Mouse (Mus musculus) kidney, adult 11 months (tissue): Measurements from ENCODE around the gene 2900026A02Rik.

Experiments
- DNase-seq: peaks from one replicate; pipeline ENCODE4 v3.0.0; 2022

2900026A02Rik gene

GRCm38 (mm10) chr5:113221147-113221865, at the start of gene 2900026A02Rik:
Gene 2900026A02Rik (minus strand): TSS chr5:113221236.
- DNase-seq, result peak; percentile 78

GRCm38 (mm10) chr5:113270043-113270442, 49.0 kb upstream of the 2900026A02Rik start:
- DNase-seq, result no peak

- no peak for DNase-seq
Observed at GRCm38 (mm10) chr5:113268246-113268645, 47.2 kb upstream of the 2900026A02Rik start.

GRCm38 (mm10) chr5:113265637-113266036, 44.6 kb upstream of the 2900026A02Rik start:
- DNase-seq, result no peak

- DNase-seq, result no peak
Observed at GRCm38 (mm10) chr5:113250806-113251205, 29.8 kb upstream of the 2900026A02Rik start.

- no peak for DNase-seq
Observed at GRCm38 (mm10) chr5:113249263-113249930, 28.4 kb upstream of the 2900026A02Rik start.

- no peak for DNase-seq
Observed at GRCm38 (mm10) chr5:113230196-113230595, 9.2 kb upstream of the 2900026A02Rik start.

- DNase-seq, result peak; percentile 85
Observed at GRCm38 (mm10) chr5:113226632-113227102, 5.6 kb upstream of the 2900026A02Rik start, which contains the start of gene Tmem211. Gene Tmem211 (plus strand): TSS chr5:113226909.

GRCm38 (mm10) chr5:113225686-113226435, 4.8 kb upstream of the 2900026A02Rik start:
- DNase-seq, result no peak

GRCm38 (mm10) chr5:113225271-113225670, 4.2 kb upstream of the 2900026A02Rik start:
- no peak for DNase-seq

GRCm38 (mm10) chr5:113223888-113224287, 2.9 kb upstream of the 2900026A02Rik start:
- peak; percentile 37 for DNase-seq

GRCm38 (mm10) chr5:113220383-113221146, 471 bp downstream of the 2900026A02Rik start:
- DNase-seq, result peak; percentile 86

- DNase-seq, result no peak
Observed at GRCm38 (mm10) chr5:113219876-113220275, 1.2 kb downstream of the 2900026A02Rik start.

- no peak for DNase-seq
Observed at GRCm38 (mm10) chr5:113219450-113219849, 1.6 kb downstream of the 2900026A02Rik start.

- DNase-seq, result no peak
Observed at GRCm38 (mm10) chr5:113218617-113219235, 2.3 kb downstream of the 2900026A02Rik start.

- no peak for DNase-seq
Observed at GRCm38 (mm10) chr5:113217076-113217475, 4.0 kb downstream of the 2900026A02Rik start.

GRCm38 (mm10) chr5:113216328-113216960, 4.6 kb downstream of the 2900026A02Rik start:
- DNase-seq, result peak; percentile 86

GRCm38 (mm10) chr5:113215610-113216011, 5.4 kb downstream of the 2900026A02Rik start:
- no peak for DNase-seq

- peak; percentile 68 for DNase-seq
Observed at GRCm38 (mm10) chr5:113214455-113214854, 6.6 kb downstream of the 2900026A02Rik start.

GRCm38 (mm10) chr5:113214041-113214440, 7.0 kb downstream of the 2900026A02Rik start:
- no peak for DNase-seq

GRCm38 (mm10) chr5:113212156-113212835, 8.7 kb downstream of the 2900026A02Rik start:
- DNase-seq, result peak; percentile 73
